Mouse (Mus musculus): ENCODE results near the gene Lrrc59. TPM values are rescaled to one million over a fixed set of nuclear protein-coding genes. Genes with fewer than 3 reads are reported as not detected.

The Lrrc59 gene
- polyA plus RNA-seq, 1 experiment from 2014 or later: 197 TPM

DNA sequence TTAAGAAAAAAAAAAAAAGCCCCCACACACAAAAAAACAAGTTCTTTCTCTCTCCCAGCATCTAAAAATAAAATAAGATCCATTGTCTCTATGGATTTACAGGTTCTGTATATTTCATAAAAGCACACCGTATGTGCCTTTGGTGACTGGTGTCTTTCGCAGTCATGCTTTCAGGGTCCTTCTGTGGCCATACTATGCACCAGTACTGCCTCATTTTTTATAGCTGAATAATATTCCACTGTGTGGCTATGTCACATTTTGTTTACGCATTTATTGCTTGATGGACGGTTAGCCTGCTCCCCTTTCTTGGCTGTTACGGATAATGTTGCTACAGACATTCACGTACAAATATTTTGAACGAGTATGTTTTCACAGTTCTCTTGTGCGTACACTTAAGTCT lies 23.4 kb downstream of the Lrrc59 start:
- H3K27me3 ChIP-seq (ENCODE audit: control insufficient read depth, insufficient read depth, low read length): no peaks in the 10 kb centered on the region
- ATAC-seq (ENCODE audit: low FRiP score, low TSS enrichment): no peak
- H3K9ac ChIP-seq (ENCODE audit: low read depth, low read length): peak overlapping the region; percentile 70
- H3K4me2 ChIP-seq (replicated peaks; ENCODE audit: low read depth, low read length): peak overlapping the region; percentile 58
- peaks cover 37% of the 10 kb centered on the region for H3K36me3 ChIP-seq (ENCODE audit: control insufficient read depth, insufficient read depth, low read length)
- no peak overlapping the region for H3K27ac ChIP-seq (ENCODE audit: low read depth, low read length)
- WGBS: 51% methylated on average over 8 of the region's 8 CpGs
- H3K4me1 ChIP-seq (ENCODE audit: control insufficient read depth, insufficient read depth, low read length): peaks cover 8% of the 10 kb centered on the region
- no peaks in the 10 kb centered on the region for H3K9me3 ChIP-seq (ENCODE audit: control insufficient read depth, low read length)
- peak overlapping the region; percentile 71 for H3K4me3 ChIP-seq (ENCODE audit: low read length)

DNA sequence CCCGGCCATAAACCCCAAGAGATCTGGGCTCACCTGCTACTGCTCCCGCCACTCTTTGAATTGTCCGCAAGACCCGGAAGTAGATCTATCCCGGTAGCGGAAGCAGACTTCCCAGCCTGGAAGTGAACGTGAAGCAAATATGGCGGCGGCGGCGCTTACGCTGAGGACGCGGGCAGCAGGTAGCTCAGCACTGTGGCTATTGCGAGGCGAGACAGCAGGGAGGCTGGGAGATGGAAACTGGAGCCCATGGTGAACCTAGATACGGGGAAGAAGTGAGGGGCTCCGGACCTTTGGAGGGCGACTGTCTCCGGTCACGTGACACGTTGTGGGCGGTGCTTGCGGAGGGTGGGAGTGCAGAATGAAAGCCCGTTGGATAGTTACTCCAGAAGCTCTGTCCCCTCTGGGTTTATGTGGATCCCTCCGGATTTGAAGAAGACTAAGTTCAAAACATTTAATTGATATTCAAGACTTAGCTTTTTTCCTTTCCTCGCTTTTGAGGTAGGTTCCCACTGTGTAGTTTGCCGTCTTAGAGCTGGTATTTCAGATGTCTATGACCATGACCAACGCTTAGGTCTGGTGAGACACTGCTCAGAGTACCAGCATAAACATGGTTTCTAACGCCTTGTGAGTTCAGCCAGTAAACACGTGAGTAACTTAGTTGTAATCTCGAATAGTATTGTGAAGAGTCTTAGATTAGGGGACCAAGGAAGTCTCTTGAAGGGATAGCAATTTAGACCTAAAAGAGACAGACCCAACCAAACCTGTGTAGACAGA lies 24.3 kb downstream of the Lrrc59 start, which contains the start of the genes Mrpl27 and Eme1:
Mrpl27 (plus strand) TSS at position 105 of the 774 bp plus-strand sequence.
Eme1 (minus strand) TSS at position 302 of the 774 bp plus-strand sequence.
- no peaks in the 10 kb centered on the region for H3K27me3 ChIP-seq (ENCODE audit: control insufficient read depth, insufficient read depth, low read length)
- WGBS: under 1% methylated on average over 32 of the region's 32 CpGs
- peaks cover 8% of the 10 kb centered on the region for H3K4me1 ChIP-seq (ENCODE audit: control insufficient read depth, insufficient read depth, low read length)
- H3K9ac ChIP-seq (ENCODE audit: low read depth, low read length): peak within 1 kb of the TSS; percentile 70
- peak within 1 kb of the TSS; percentile 83 for H3K4me2 ChIP-seq (replicated peaks; ENCODE audit: low read depth, low read length)
- H3K9me3 ChIP-seq (ENCODE audit: control insufficient read depth, low read length): no peaks in the 10 kb centered on the region
- H3K36me3 ChIP-seq (ENCODE audit: control insufficient read depth, insufficient read depth, low read length): peaks cover 41% of the 10 kb centered on the region
- H3K27ac ChIP-seq (ENCODE audit: low read depth, low read length): peak within 1 kb of the TSS; percentile 94
- H3K4me3 ChIP-seq (ENCODE audit: low read length): peak within 1 kb of the TSS; percentile 71
- ATAC-seq (ENCODE audit: low FRiP score, low TSS enrichment): peak; percentile 90

- no peak overlapping the region for H3K4me2 ChIP-seq (replicated peaks; ENCODE audit: low read depth, low read length)
- H3K4me1 ChIP-seq (ENCODE audit: control insufficient read depth, insufficient read depth, low read length): no peaks in the 10 kb centered on the region
- ATAC-seq (ENCODE audit: low FRiP score, low TSS enrichment): no peak
- H3K27ac ChIP-seq (ENCODE audit: low read depth, low read length): no peak overlapping the region
- H3K4me3 ChIP-seq (ENCODE audit: low read length): no peak overlapping the region
- H3K36me3 ChIP-seq (ENCODE audit: control insufficient read depth, insufficient read depth, low read length): peaks cover 74% of the 10 kb centered on the region
- H3K9me3 ChIP-seq (ENCODE audit: control insufficient read depth, low read length): no peaks in the 10 kb centered on the region
- no peaks in the 10 kb centered on the region for H3K27me3 ChIP-seq (ENCODE audit: control insufficient read depth, insufficient read depth, low read length)
- no peak overlapping the region for H3K9ac ChIP-seq (ENCODE audit: low read depth, low read length)
- 54% methylated on average over 1 of the region's 1 CpGs for WGBS
Observed at GRCm38 (mm10) chr11:94661344-94661743, 31.8 kb downstream of the Lrrc59 start.

DNA sequence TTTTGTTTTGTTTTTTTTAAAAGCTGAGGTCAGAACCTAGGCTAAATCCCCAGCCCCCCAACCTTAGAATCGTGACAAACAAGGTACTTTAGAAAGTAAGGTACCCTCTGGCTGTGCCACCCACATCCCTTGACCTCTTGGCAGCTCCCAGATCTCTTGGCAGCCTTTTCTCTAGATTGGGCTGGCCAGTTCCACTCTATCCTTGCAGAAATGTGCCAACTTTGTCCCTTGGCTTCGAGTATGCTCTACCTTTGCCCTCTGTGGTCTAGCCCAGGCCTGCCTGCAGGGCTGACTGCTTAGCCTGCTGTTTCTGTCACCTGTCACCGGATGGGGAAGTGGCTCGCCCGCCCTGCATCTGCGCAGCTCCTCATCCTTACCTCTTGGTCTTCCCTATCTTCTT lies 35.7 kb downstream of the Lrrc59 start:
- peaks cover 82% of the 10 kb centered on the region for H3K36me3 ChIP-seq (ENCODE audit: control insufficient read depth, insufficient read depth, low read length)
- H3K4me2 ChIP-seq (replicated peaks; ENCODE audit: low read depth, low read length): no peak overlapping the region
- H3K9ac ChIP-seq (ENCODE audit: low read depth, low read length): no peak overlapping the region
- no peaks in the 10 kb centered on the region for H3K4me1 ChIP-seq (ENCODE audit: control insufficient read depth, insufficient read depth, low read length)
- H3K4me3 ChIP-seq (ENCODE audit: low read length): no peak overlapping the region
- no peak overlapping the region for H3K27ac ChIP-seq (ENCODE audit: low read depth, low read length)
- no peaks in the 10 kb centered on the region for H3K27me3 ChIP-seq (ENCODE audit: control insufficient read depth, insufficient read depth, low read length)
- ATAC-seq (ENCODE audit: low FRiP score, low TSS enrichment): no peak
- no peaks in the 10 kb centered on the region for H3K9me3 ChIP-seq (ENCODE audit: control insufficient read depth, low read length)
- 94% methylated on average over 6 of the region's 6 CpGs for WGBS

DNA sequence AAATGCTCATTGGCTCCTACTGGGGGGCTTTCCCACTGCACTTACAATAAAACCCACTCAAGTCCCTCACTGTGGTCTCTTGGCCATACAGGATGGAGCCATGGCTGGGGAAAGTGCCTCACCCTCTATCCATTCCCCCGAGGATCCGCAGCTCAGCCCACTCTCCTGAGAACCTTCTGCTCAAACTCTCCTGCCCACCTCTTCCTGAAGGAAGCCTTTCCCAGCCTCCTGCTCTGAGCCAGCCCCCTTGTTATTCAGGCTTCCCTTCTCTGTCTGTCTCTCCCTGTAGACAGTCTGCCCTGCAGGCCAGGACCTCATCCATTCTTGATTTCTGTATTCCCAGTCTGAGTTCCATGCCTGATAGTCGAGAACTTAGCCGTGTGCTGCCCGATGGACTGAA lies 45.4 kb downstream of the Lrrc59 start:
- WGBS: 75% methylated on average over 5 of the region's 5 CpGs
- Histone ChIP-seq H3K9me3 (ENCODE audit: control insufficient read depth, low read length) (no peaks in the 10 kb centered on the region), H3K9ac (ENCODE audit: low read depth, low read length) (0 out of 2 replicates have a peak overlapping the region, but pooled peaks have one; percentile 23), H3K4me2 (replicated peaks; ENCODE audit: low read depth, low read length) (no peak overlapping the region), H3K27me3 (ENCODE audit: control insufficient read depth, insufficient read depth, low read length) (no peaks in the 10 kb centered on the region), H3K27ac (ENCODE audit: low read depth, low read length) (no peak overlapping the region), H3K4me3 (ENCODE audit: low read length) (no peak overlapping the region), H3K4me1 (ENCODE audit: control insufficient read depth, insufficient read depth, low read length) (peaks cover 21% of the 10 kb centered on the region), H3K36me3 (ENCODE audit: control insufficient read depth, insufficient read depth, low read length) (peaks cover 6% of the 10 kb centered on the region)
- ATAC-seq (ENCODE audit: low FRiP score, low TSS enrichment): no peak

DNA sequence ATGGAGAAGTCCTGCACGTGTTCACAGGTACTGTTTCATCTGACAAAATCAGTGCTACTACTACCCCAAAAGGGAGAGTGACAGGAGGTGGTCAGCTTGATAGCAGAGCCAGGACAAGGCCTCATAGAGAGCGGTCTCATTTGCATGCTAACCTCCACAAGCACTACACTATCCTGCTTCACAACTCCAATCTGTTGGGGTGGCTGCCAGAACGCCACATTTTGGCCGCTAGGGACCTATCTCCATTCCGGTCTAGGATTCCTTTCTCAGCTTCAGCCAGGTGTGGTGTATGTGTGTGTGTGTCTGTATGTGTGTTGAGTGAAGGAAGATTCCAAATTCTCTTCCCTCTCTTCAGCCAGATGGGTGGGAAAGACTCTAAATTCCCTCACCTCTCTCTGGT lies 45.9 kb downstream of the Lrrc59 start:
- Histone ChIP-seq H3K9ac (ENCODE audit: low read depth, low read length) (no peak overlapping the region), H3K4me1 (ENCODE audit: control insufficient read depth, insufficient read depth, low read length) (peaks cover 21% of the 10 kb centered on the region), H3K4me2 (replicated peaks; ENCODE audit: low read depth, low read length) (no peak overlapping the region), H3K9me3 (ENCODE audit: control insufficient read depth, low read length) (no peaks in the 10 kb centered on the region), H3K4me3 (ENCODE audit: low read length) (no peak overlapping the region), H3K27me3 (ENCODE audit: control insufficient read depth, insufficient read depth, low read length) (no peaks in the 10 kb centered on the region), H3K36me3 (ENCODE audit: control insufficient read depth, insufficient read depth, low read length) (peaks cover 2% of the 10 kb centered on the region), H3K27ac (ENCODE audit: low read depth, low read length) (no peak overlapping the region)
- no peak for ATAC-seq (ENCODE audit: low FRiP score, low TSS enrichment)
- 72% methylated on average over 5 of the region's 5 CpGs for WGBS

- no peaks in the 10 kb centered on the region for H3K9me3 ChIP-seq (ENCODE audit: control insufficient read depth, low read length)
- no peaks in the 10 kb centered on the region for H3K36me3 ChIP-seq (ENCODE audit: control insufficient read depth, insufficient read depth, low read length)
- H3K4me2 ChIP-seq (replicated peaks; ENCODE audit: low read depth, low read length): peak overlapping the region; percentile 61
- no peaks in the 10 kb centered on the region for H3K27me3 ChIP-seq (ENCODE audit: control insufficient read depth, insufficient read depth, low read length)
- peaks cover 21% of the 10 kb centered on the region for H3K4me1 ChIP-seq (ENCODE audit: control insufficient read depth, insufficient read depth, low read length)
- 39% methylated on average over 4 of the region's 4 CpGs for WGBS
- H3K27ac ChIP-seq (ENCODE audit: low read depth, low read length): no peak overlapping the region
- peak; percentile 11; the same call in 1 of the 2 replicates for ATAC-seq (ENCODE audit: low FRiP score, low TSS enrichment)
- H3K9ac ChIP-seq (ENCODE audit: low read depth, low read length): peak overlapping the region; percentile 94; the same call in 1 of the 2 replicates
- peak overlapping the region; percentile 94 for H3K4me3 ChIP-seq (ENCODE audit: low read length)
Observed at GRCm38 (mm10) chr11:94676308-94676707, 46.7 kb downstream of the Lrrc59 start.

DNA sequence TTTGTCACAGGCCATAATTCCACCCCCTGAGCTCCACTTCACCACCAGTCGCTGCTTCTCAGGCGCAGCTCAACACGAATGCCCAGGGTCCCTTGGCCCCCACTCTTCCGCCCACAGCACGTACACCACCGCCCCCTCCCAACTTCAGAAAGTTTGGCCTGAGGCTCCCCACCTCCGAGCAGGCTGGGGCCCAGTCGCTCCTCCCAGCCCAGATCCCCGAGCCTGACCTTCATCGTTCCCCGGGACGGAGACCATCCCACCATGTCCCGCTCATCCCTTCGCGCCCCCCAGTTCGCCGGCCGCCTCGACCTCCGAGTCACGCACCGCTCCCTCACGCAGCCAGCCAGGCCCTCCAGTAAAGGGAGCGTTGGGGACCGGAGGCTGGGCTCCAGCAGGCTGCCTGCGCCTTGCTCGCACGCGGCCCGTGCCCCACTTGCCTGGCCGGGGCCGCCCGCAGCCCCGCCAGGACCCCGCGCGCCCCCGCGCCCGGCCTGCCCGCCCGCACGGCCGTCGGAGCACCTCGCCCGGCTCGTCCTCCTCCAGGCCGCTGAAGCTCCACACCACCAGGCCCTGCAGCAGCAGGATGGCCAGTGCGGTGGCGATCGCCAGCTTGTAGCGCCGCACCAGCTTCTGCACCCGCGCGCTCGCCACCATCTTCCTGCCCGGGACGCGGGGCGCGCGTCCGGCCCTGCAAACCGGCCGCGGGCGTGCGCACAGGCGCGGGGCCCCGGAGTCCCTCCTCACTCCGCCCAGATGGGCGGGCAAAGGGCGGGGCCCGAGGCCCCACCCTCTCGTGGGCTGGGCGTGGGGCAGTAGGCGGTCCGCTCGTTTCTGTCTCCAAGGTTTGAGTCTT lies 47.4 kb downstream of the Lrrc59 start, which contains the start of gene Xylt2:
Xylt2 (minus strand) TSS at position 762 of the 853 bp plus-strand sequence.
- peak within 1 kb of the TSS; percentile 94 for H3K9ac ChIP-seq (ENCODE audit: low read depth, low read length)
- WGBS: under 1% methylated on average over 76 of the region's 82 CpGs
- peak within 1 kb of the TSS; percentile 82 for H3K27ac ChIP-seq (ENCODE audit: low read depth, low read length)
- no peaks in the 10 kb centered on the region for H3K27me3 ChIP-seq (ENCODE audit: control insufficient read depth, insufficient read depth, low read length)
- H3K36me3 ChIP-seq (ENCODE audit: control insufficient read depth, insufficient read depth, low read length): no peaks in the 10 kb centered on the region
- peak; percentile 93 for ATAC-seq (ENCODE audit: low FRiP score, low TSS enrichment)
- H3K4me3 ChIP-seq (ENCODE audit: low read length): peak within 1 kb of the TSS; percentile 94
- no peaks in the 10 kb centered on the region for H3K9me3 ChIP-seq (ENCODE audit: control insufficient read depth, low read length)
- H3K4me2 ChIP-seq (replicated peaks; ENCODE audit: low read depth, low read length): peak within 1 kb of the TSS; percentile 61
- H3K4me1 ChIP-seq (ENCODE audit: control insufficient read depth, insufficient read depth, low read length): peaks cover 21% of the 10 kb centered on the region
